Mouse (Mus musculus) embryo, embryonic 9.5 days (tissue): ENCODE measurements around the gene Mvp.

ENCODE experiments used
- DNase-seq: peaks from one replicate; pipeline ENCODE4 v3.0.0-alpha.2; 2017; ENCODE audit errors: extremely low spot score

Gene Mvp

GRCm38 (mm10) chr7:126949793-126950646 lies 64.4 kb downstream of the Mvp start, which contains the start of gene Sez6l2:
TSS of gene Sez6l2 (plus strand) at chr7:126950563.
- DNase-seq: peak; percentile 93

- DNase-seq: no peak
Observed at GRCm38 (mm10) chr7:126949403-126949792, 65.0 kb downstream of the Mvp start, which contains the start of gene Asphd1. TSS of gene Asphd1 (minus strand) at chr7:126949582.

- no peak for DNase-seq
Observed at GRCm38 (mm10) chr7:126948626-126949025, 65.8 kb downstream of the Mvp start.

- no peak for DNase-seq
Observed at GRCm38 (mm10) chr7:126946530-126946929, 67.9 kb downstream of the Mvp start.

- DNase-seq: no peak
Observed at GRCm38 (mm10) chr7:126941801-126942200, 72.6 kb downstream of the Mvp start.

- no peak for DNase-seq
Observed at GRCm38 (mm10) chr7:126941171-126941570, 73.2 kb downstream of the Mvp start.
